Mouse (Mus musculus) hematopoietic multipotent progenitor cell, adult 10-12 weeks (in vitro differentiated cells): Measurements from ENCODE around the gene Gucy2g. TPM values are rescaled to one million over a fixed set of nuclear protein-coding genes. Genes with fewer than 3 reads are reported as not detected.

Experiments used
- polyA plus RNA-seq: library from polyadenylated mRNA; stranded (reverse); fragments of >175 nt; gene quantifications from 2 replicates; pipeline ENCODE4 v1.2.3, GENCODE M21; 2012; ENCODE audit warnings: low replicate concordance

Gene Gucy2g
- not detected in 2 replicates for polyA plus RNA-seq

GRCm38 (mm10) chr19:55241186-55241645, at the start of gene Gucy2g:
Gene Gucy2g, minus strand, starts transcription at chr19:55241236.

GRCm38 (mm10) chr19:55251383-55252124, 10.5 kb upstream of the Gucy2g start, which contains the start of gene Acsl5:
Gene Acsl5, plus strand, starts transcription at chr19:55251938.

GRCm38 (mm10) chr19:55180433-55180832, 60.6 kb downstream of the Gucy2g start, which contains the start of gene Tectb:
Gene Tectb, plus strand, starts transcription at chr19:55180733.

Other genes starting within 250 kb of the Gucy2g start
- 1.4 and 4.2 TPM in 2 replicates for gene Gpam, start 114.0 kb downstream of the Gucy2g start, polyA plus RNA-seq
- not detected in 2 replicates for gene Tectb, start 60.5 kb downstream of the Gucy2g start, polyA plus RNA-seq
- 16.8 and 17.6 TPM in 2 replicates for gene Acsl5, start 10.7 kb upstream of the Gucy2g start, polyA plus RNA-seq
- gene Zdhhc6, start 74.8 kb upstream of the Gucy2g start, polyA plus RNA-seq: 5.4 and 17.2 TPM in 2 replicates
- gene Vti1a, start 75.1 kb upstream of the Gucy2g start, polyA plus RNA-seq: 6.7 and 9.7 TPM in 2 replicates